Mouse (Mus musculus) small intestine, adult 10 weeks (tissue): ENCODE results near the gene Dnajb4. TPM values are rescaled to one million over a fixed set of nuclear protein-coding genes. Genes with fewer than 3 reads are reported as not detected.

ENCODE experiments used
- polyA plus RNA-seq: library from polyadenylated mRNA; stranded (reverse); fragments of 350-450 nt; fragmentation: Illumina TruSeq; extraction: RNeasy Lipid Tissue Mini Kit (QIAGEN cat#74804); gene quantifications from one replicate; pipeline ENCODE4 v1.2.3, GENCODE M21; 2014; ENCODE audit warnings: low replicate concordance

Gene Dnajb4
- polyA plus RNA-seq, result 71.3 TPM

DNA sequence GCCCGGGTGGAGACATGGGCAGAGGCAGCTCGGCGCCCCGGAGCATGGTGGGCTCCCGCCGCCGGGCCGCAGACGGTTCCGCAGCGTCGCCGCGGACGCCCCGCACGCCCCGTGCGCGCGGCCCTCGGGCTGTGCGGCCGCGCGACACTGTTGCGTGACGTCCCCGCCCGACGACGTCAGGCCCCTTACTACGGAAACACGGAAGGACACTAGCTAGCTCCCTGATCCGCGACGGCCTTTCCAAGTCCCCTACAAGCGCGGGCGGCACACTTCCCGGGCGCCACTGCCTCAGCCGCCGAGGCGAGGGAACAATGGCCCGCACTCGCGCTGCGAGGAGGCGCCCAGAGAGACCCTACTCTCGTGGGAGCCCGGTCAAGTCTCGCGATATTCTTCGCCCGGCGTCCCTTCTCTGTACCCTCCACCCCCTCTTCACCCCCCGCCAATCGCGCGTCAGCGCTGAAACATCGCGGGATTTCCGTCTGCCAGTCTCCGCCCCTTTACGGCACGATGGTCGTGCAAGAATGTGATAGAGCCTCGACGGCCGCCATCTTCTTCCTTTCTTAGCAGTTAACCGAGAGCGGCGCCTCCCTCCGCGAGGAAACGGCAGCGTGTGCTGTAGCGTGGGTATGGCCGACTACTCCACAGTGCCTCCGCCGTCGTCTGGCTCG is at the start of gene Dnajb4, which contains the start of gene Fubp1:
Gene Dnajb4 (minus strand): TSS at position 336 of the 668 bp plus-strand sequence.
Gene Fubp1 (plus strand): TSS at position 456 of the 668 bp plus-strand sequence.

DNA sequence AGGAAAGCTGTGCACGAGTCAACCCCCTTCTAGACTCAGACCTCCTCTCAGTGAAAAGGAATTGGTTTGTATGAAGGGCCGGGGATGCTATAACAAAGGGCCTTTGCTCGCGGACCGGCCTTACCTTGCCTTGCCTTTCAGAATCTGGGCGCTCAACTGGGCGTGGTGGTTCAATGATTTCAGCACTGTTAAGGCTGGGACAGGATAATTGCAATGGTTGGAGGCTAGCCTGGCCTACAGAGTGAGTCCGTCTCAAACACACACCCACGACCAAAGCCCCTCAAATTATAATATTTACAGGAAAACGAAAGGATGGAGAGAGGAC is 44.0 kb downstream of the Dnajb4 start, which contains the start of gene Gipc2:
Gene Gipc2 (minus strand): TSS at position 132 of the 325 bp plus-strand sequence.

Other genes with a start within 250 kb of the Dnajb4 start
- 845 TPM for gene Gipc2, start 44.1 kb downstream of the Dnajb4 start, polyA plus RNA-seq
- 125 TPM for gene Fubp1, start 120 bp upstream of the Dnajb4 start, polyA plus RNA-seq
- 54.5 TPM for gene Nexn, start 56.0 kb upstream of the Dnajb4 start, polyA plus RNA-seq
- gene Miga1, start 130.1 kb upstream of the Dnajb4 start, polyA plus RNA-seq, result 15.2 TPM
- 136 TPM for gene Usp33, start 136.2 kb upstream of the Dnajb4 start, polyA plus RNA-seq
- 36.0 TPM for gene Zzz3, start 185.2 kb upstream of the Dnajb4 start, polyA plus RNA-seq